ENCODE assay signal across 8 mouse cellular contexts in genomic region chr17:87330250-87330920, GRCm38 (mm10). TPM values are rescaled to one million over a fixed set of nuclear protein-coding genes. Genes with fewer than 3 reads are reported as not detected.
DNase-seq lines count a peak whose midpoint lies in the region; ATAC-seq and TF ChIP-seq lines count a peak whose summit lies in the region.

No protein-coding gene starts in this region.

- peak overlapping the region; percentile 28 for H3K4me2 ChIP-seq in heart, postnatal 0 days (ENCODE audit: low read depth, low read length)

- peak overlapping the region; percentile 26 for H3K4me3 ChIP-seq in gastrocnemius, adult 2 months
- H3K4me3 ChIP-seq in heart, postnatal 0 days (ENCODE audit: low read depth, low read length) = no peak overlapping the region
- no peak overlapping the region for H3K4me3 ChIP-seq in lung, adult 2 months (replicated peaks; ENCODE audit: extremely low read depth, low read depth, low read length)

- intact Hi-C loops in gastrocnemius, adult 2 months (cut with DNase I) = no loop called here
- intact Hi-C loops in left cerebral cortex, postnatal 25 days (cut with DNase I) = loop anchor here (1.0 kb wide), 2 partner anchors 39 to 116 kb away; partner anchors contain the start of gene Calm2

- no peaks in the 10 kb centered on the region for H3K36me3 ChIP-seq in heart, postnatal 0 days (replicated peaks; ENCODE audit: control insufficient read depth, insufficient read depth, low read length)

- no peak for DNase-seq in gastrocnemius, adult 2 months
- no peak for DNase-seq in gastrocnemius, adult 8-10 months (ENCODE audit: low spot score in 2 of 2)
- peak; percentile 91 for DNase-seq in cerebellum, adult 9-10 months
- DNase-seq in heart, postnatal 0 days (ENCODE audit: low spot score) = no peak
- DNase-seq in left cerebral cortex, postnatal 25 days (ENCODE audit: low spot score in 2 of 2) = peak; percentile 82 to 97
- DNase-seq in right cerebral cortex, postnatal 25 days = peak; percentile 87
- no peak for DNase-seq in gastrocnemius, postnatal 4 days (ENCODE audit: low spot score in 2 of 2)
- no peak for DNase-seq in lung, adult 2 months

- peaks cover 4% of the 10 kb centered on the region; the same call in 1 of the 2 replicates for H3K27me3 ChIP-seq in heart, postnatal 0 days (ENCODE audit: control insufficient read depth, insufficient read depth, low read length)

- TF ChIP-seq POLR2A in lung, adult 2 months (IDR thresholded peaks at IDR 0.05; ENCODE audit: borderline replicate concordance, extremely low read depth, low read depth, low read length) = no peak

- 31% methylated on average over 22 of the region's 22 CpGs for WGBS in heart, postnatal 0 days
- 60% methylated on average over 22 of the region's 22 CpGs for WGBS in lung, adult 2 months

- no peaks in the 10 kb centered on the region for H3K9me3 ChIP-seq in heart, postnatal 0 days (replicated peaks; ENCODE audit: control insufficient read depth, low read length)

- no peak for TF ChIP-seq CTCF in gastrocnemius, adult 2 months (IDR thresholded peaks at IDR 0.05)
- TF ChIP-seq CTCF in heart, postnatal 0 days (IDR thresholded peaks at IDR 0.05; ENCODE audit: low read depth) = no peak
- TF ChIP-seq CTCF in lung, adult 2 months (IDR thresholded peaks at IDR 0.05; ENCODE audit: insufficient read depth, low read length) = no peak

- H3K4me1 ChIP-seq in heart, postnatal 0 days (ENCODE audit: control insufficient read depth, insufficient read depth) = peaks cover 6% of the 10 kb centered on the region; the same call in 1 of the 2 replicates
- 0 out of 2 replicates have a peak, but pooled peaks cover 3% of the 10 kb centered on the region for H3K4me1 ChIP-seq in lung, adult 2 months (ENCODE audit: control insufficient read depth, insufficient read depth, low read length)

- no peak overlapping the region for H3K9ac ChIP-seq in heart, postnatal 0 days (replicated peaks; ENCODE audit: low read depth, low read length)

- H3K27ac ChIP-seq in gastrocnemius, adult 2 months = peak overlapping the region; percentile 66
- no peak overlapping the region for H3K27ac ChIP-seq in heart, postnatal 0 days (ENCODE audit: low read depth)

- ATAC-seq in heart, postnatal 0 days (ENCODE audit: insufficient read depth, low read depth) = no peak

- TF ChIP-seq EP300 in heart, postnatal 0 days (IDR thresholded peaks at IDR 0.05; ENCODE audit: low read depth) = no peak

RNA-seq across cellular contexts. Expression of gene Ttc7, which starts 47.7 kb away (rescaled TPM):
- total RNA-seq in gastrocnemius, adult 2 months (2021) = 10 to 100 TPM in 1 of 2 experiments, 1 to 10 TPM in 1; 8.9 to 15.9 TPM
- total RNA-seq in gastrocnemius, adult 8-10 months (2022) = 1 to 10 TPM; 8.2 to 9.4 (median 9.1) TPM
- 3.5 and 6.7 TPM in 2 replicates for total RNA-seq in heart, postnatal 0 days (2014; rRNA removed; ENCODE audit: low replicate concordance)
- polyA plus RNA-seq in heart, postnatal 0 days (2015; fragmentation: Nextera tagmentation; extraction: Ambion mirVana) = 2.5 and 2.7 TPM in 2 replicates
- total RNA-seq in left cerebral cortex, postnatal 25 days (2021) = 10 to 100 TPM; 12.0 to 14.4 TPM
- total RNA-seq in gastrocnemius, postnatal 4 days (2021) = 10 to 100 TPM; 13.3 to 16.2 TPM
- polyA plus RNA-seq in lung, adult 2 months (2012; rRNA removed) = 78.4 and 102 TPM in 2 replicates

Comparison
In these comparisons a context has a peak if more than half of its experiments do, and no peak if none do; other contexts are left out.
1. DNase-seq: peak in cerebellum, adult 9-10 months (single experiment), left cerebral cortex, postnatal 25 days (2 of 2) and right cerebral cortex, postnatal 25 days (single experiment); none in gastrocnemius, adult 2 months (single experiment), gastrocnemius, adult 8-10 months (0 of 2), heart, postnatal 0 days (single experiment), gastrocnemius, postnatal 4 days (0 of 2) and lung, adult 2 months (single experiment).